Mouse (Mus musculus): ENCODE results near the gene Vmp1. TPM values are rescaled to one million over a fixed set of nuclear protein-coding genes. Genes with fewer than 3 reads are reported as not detected.

Gene Vmp1
- polyA plus RNA-seq, 1 experiment: 178 TPM

DNA sequence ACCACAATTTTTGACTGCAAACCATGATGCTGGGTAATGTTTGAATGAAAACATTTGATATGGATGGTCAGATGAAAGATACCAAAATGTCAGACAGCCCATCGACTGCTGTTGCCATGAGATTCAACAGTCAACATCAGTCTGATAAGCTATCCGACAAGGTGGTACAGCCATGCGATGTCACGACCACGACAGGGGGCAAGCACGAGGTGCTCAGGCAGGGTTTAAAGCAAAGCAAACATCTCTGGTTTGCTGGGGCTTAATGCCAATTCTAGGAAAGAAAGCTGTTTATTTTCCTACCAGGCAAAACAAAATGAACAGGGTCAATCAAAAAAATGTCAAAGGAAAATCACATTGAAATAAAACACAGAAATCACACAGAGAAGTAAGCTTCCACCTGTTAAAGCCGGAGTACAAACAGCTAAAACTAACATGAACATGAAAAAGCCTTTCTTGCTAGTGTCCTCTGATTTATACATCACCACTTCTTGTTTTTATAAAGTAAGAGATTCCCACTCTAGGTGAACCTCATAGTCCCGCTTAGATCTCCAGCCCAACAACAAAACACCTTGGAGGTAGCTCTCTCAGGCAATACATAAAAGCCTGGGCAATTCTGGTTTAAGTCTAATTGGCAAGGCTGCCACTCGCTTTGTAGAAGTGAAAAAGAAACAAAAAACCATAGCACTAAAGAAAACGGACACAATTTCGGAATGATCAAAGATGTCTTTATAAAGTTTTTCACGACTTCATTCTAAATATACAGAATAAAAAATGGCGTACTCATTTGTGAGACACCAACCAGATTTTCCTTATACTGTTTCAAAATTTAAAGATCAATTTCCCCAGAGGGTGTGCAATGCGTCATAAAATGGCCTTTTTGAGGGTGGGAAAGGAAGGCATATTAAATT, 99.4 kb downstream of the Vmp1 start:
- peaks cover 34% of the 10 kb centered on the region for H3K4me1 ChIP-seq (ENCODE audit: control insufficient read depth, insufficient read depth, low read length)
- peak overlapping the region; percentile 96 for H3K27ac ChIP-seq (ENCODE audit: insufficient read depth, low read depth, low read length)
- TF ChIP-seq POLR2A (IDR thresholded peaks at IDR 0.05; ENCODE audit: borderline replicate concordance, low read depth, low read length) (no peak), CTCF (IDR thresholded peaks at IDR 0.05; ENCODE audit: low read depth, low read length) (no peak)
- H3K4me3 ChIP-seq (ENCODE audit: insufficient read depth, low read length): peak overlapping the region; percentile 70

DNA sequence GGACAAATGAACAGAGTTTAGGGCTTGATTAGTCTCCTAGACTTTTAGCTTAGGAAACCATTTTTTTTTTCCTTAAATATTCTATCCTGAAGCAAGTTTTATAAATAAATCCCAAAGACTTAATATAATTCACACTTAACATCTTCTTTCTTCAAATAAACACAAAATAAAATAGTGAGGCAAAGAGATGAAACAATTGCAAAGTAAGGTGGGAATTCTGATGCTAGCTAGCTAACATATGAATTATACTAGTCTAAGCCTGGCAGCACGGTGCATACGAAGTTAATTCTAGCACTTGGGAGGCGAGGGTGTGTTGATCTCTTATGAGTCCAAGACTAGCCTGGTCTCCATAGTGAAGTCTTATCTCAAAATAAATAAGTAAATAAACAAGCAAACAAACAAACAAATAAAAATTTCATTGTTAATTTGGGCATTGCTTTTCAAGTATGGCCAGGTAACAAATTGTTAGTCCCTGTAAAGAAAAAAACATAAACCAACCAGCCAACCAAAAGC, 100.3 kb downstream of the Vmp1 start:
- peak overlapping the region; percentile 70; the same call in 1 of the 2 replicates for H3K4me3 ChIP-seq (ENCODE audit: insufficient read depth, low read length)
- TF ChIP-seq POLR2A (IDR thresholded peaks at IDR 0.05; ENCODE audit: borderline replicate concordance, low read depth, low read length) (no peak), CTCF (IDR thresholded peaks at IDR 0.05; ENCODE audit: low read depth, low read length) (no peak)
- peak overlapping the region; percentile 96 for H3K27ac ChIP-seq (ENCODE audit: insufficient read depth, low read depth, low read length)
- H3K4me1 ChIP-seq (ENCODE audit: control insufficient read depth, insufficient read depth, low read length): peaks cover 33% of the 10 kb centered on the region

DNA sequence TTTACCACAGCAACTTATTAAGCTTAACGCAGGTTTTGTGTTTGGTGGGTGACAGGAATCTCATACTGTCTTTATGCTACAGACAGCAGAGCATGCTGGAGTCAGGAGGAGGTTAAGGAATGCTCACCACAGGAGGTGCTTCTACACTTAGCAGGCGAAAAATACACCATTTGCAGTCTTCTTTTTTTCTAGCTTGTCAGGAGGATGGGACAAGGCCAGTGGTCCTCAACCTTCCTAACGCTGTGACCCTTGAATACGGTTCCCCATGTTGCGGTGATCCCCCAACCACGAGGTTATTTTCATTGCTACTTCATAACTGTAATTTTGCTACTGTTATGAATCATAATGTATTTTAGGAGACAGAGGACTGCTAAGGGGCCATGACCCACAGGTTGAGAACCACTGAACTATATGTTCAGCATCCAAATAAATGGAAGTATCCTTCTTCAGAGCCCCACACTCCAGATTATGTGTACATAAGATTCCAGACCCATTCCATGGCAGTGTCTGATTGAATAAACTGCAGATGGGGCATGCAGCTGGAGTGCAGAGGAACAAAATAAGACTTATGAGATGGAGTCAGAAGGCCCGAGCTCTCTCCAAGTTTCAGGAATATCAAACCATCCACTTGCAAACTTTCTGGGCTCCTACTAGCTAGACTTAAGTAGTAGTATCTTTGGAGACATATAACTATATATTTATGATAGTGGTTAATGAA, 100.9 kb downstream of the Vmp1 start:
- TF ChIP-seq CTCF (IDR thresholded peaks at IDR 0.05; ENCODE audit: low read depth, low read length) (no peak), POLR2A (IDR thresholded peaks at IDR 0.05; ENCODE audit: borderline replicate concordance, low read depth, low read length) (no peak)
- Histone ChIP-seq H3K27ac (ENCODE audit: insufficient read depth, low read depth, low read length) (peak overlapping the region; percentile 96), H3K4me1 (ENCODE audit: control insufficient read depth, insufficient read depth, low read length) (peaks cover 33% of the 10 kb centered on the region), H3K4me3 (ENCODE audit: insufficient read depth, low read length) (peak overlapping the region; percentile 51)

DNA sequence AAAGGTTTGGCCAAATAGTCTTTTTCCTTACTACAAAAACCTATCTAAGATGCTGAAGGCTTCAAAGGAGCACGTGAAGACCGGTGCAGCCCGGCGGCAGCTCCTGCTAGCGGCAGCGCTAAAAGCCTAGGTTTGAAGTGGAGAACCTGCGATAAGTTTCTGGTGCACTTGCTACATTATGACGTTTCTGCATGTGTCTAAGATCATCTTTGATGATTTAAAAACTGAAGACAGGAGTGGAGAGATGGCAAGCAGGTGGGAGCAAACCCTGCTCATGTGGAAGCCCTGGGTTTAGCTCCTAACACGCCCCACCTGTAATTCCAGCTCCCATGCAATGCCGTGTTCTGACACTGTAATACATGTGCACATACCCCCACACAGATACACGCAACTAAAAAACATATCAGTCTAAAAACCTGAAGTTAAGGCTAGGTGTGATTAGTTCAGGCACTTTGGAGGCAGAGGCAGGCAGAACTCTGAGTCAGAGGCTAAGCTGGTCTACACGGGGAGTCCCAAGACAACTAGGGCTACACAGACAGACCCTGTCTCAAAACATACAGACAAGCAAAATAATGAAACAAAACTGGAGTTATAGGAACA, 101.6 kb downstream of the Vmp1 start:
- Histone ChIP-seq H3K27ac (ENCODE audit: insufficient read depth, low read depth, low read length) (peak overlapping the region; percentile 96), H3K4me1 (ENCODE audit: control insufficient read depth, insufficient read depth, low read length) (peaks cover 35% of the 10 kb centered on the region), H3K4me3 (ENCODE audit: insufficient read depth, low read length) (peak overlapping the region; percentile 51; the same call in 1 of the 2 replicates)
- no peak for TF ChIP-seq CTCF (IDR thresholded peaks at IDR 0.05; ENCODE audit: low read depth, low read length)
- 0 out of 2 replicates have a peak, but pooled peaks have one; percentile 40 for TF ChIP-seq POLR2A (IDR thresholded peaks at IDR 0.05; ENCODE audit: borderline replicate concordance, low read depth, low read length)

DNA sequence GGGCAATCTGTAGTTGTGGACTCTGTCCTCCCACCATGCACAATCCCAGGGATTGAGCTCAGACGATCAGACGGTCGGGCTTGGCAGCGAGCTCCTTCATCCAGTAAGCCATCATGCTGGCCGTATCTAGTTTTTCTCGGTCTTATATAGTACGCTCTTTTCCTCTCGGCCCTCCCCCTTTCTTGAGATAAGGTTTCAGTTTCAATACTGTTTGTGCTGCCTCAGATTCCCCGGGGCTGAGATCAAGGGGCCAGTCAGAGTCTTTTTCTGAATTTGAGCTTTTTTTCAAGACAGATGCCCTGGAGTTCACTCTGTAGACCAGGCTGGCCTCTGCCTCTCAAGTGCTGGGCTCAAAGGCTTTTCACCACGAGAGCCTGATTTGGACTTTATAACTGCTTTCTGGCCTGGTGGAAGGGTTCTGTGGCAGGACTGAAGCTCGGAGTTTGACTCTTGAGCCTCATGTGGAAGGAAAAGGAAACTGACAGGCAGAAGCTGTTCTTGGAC, 102.3 kb downstream of the Vmp1 start:
- TF ChIP-seq POLR2A (IDR thresholded peaks at IDR 0.05; ENCODE audit: borderline replicate concordance, low read depth, low read length) (no peak), CTCF (IDR thresholded peaks at IDR 0.05; ENCODE audit: low read depth, low read length) (no peak)
- Histone ChIP-seq H3K4me3 (ENCODE audit: insufficient read depth, low read length) (peak overlapping the region; percentile 51), H3K4me1 (ENCODE audit: control insufficient read depth, insufficient read depth, low read length) (peaks cover 43% of the 10 kb centered on the region), H3K27ac (ENCODE audit: insufficient read depth, low read depth, low read length) (peak overlapping the region; percentile 96)

DNA sequence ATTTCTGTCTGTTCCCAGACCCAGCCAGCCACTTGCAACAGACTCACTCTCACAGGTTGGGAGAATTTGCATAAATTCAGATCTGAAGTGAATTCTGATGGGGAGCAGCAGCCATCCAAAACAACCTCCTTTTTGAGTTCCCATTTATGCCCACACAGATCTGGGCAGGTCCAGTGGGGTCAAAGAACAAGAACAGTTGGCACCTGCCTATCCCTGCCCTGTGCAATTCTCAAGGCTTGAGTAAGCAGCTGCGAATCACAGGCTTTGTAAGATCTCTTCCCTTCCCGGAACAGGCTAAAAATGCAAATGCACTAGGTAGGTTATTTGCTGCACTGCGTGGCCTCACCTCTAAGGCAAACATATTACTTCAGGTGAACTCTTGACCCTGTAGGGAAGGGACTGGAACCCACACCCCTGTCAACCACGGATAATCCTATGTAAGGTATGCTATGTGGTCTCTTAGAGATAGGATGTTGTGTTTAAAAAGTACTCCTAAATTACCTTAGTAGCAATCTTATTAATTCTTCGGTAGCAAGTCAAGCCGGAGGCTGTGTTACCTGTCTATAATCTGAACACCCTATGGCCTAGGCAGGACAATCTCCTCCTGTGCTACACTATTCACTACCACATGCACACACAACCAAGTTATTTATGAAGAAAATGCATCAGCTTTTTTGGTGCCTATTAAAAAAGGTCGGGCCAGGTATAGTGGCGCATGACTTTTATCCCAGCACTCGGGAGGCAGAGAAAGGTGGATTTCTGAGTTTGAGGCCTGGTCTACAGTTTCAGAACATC, 103.1 kb downstream of the Vmp1 start:
- Histone ChIP-seq H3K27ac (ENCODE audit: insufficient read depth, low read depth, low read length) (peak overlapping the region; percentile 96), H3K4me3 (ENCODE audit: insufficient read depth, low read length) (peak overlapping the region; percentile 51; the same call in 1 of the 2 replicates), H3K4me1 (ENCODE audit: control insufficient read depth, insufficient read depth, low read length) (peaks cover 51% of the 10 kb centered on the region)
- no peak for TF ChIP-seq CTCF (IDR thresholded peaks at IDR 0.05; ENCODE audit: low read depth, low read length)

DNA sequence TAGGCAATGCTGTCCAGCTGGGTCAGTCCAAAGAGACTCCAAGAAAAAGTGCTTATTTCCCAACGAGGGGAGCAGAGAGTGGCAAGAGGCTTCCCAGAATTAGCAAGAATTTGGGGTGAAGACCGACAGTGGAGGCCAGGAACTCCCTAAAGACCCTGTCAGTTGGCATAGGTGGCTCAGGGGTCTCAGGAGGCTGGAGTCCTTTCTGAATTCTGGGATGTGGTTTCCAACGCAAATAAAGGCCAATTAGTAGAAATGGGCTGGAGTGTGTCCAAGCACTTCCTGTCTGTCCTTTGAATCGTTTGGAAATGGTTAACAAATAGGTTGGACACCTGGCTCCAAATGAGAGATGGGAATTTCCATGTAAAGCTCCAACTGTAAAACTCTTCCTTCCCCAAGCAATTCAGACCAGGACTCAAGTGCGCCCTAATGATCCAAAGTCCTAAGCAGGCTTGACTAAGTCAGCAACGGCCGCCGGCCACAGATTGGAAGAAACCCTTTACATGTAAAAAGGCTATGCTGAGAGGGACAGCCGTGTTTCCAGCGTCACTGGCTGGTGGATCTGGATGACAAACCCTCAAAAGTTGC, 103.8 kb downstream of the Vmp1 start:
- TF ChIP-seq POLR2A (IDR thresholded peaks at IDR 0.05; ENCODE audit: borderline replicate concordance, low read depth, low read length) (no peak), CTCF (IDR thresholded peaks at IDR 0.05; ENCODE audit: low read depth, low read length) (no peak)
- peak overlapping the region; percentile 96 for H3K27ac ChIP-seq (ENCODE audit: insufficient read depth, low read depth, low read length)
- no peak overlapping the region for H3K4me3 ChIP-seq (ENCODE audit: insufficient read depth, low read length)
- peaks cover 57% of the 10 kb centered on the region for H3K4me1 ChIP-seq (ENCODE audit: control insufficient read depth, insufficient read depth, low read length)

DNA sequence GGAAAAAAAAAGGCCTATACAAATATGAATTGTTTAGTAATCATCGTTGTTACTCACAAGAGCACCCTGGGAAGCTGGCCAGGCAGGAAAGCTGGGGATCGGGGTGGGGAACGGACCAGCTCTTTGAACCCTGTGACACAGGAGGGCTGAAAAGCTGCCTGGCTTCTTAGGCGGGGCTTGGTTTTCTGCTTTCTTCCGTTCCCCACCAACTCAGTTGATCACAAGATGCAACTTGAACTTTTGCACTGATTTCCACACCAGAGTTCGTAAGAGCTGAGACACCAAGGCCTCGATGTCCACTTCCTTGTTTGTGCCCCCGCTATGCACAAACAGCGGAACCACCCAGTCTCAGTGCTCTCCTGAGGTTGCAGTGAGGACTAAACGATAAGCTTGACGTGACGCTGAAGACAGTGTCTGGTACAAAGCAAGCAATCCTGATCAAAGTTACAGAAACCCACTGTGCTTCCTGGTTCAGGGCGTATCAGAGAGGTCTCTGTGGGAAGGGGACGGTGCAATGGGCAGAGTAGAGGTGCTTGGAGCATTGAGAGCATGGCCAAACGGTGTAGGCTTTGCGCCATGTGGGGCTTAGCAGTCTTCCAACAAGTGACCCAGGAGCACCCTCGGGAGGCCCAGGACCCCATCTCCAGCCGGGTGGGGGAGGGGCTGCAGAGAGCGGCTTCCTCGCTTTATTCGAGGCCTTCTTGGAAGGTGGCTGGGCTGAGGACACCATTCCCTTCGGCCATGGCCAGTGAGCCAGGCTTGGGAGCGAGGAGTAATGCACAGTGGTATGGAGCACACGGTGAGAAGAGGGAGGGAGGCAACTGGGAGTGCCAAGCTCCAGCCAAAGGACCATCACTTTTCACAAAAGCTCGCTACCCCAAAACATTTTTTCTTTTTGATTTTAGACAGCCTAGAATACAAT, 104.6 kb downstream of the Vmp1 start:
- TF ChIP-seq POLR2A (IDR thresholded peaks at IDR 0.05; ENCODE audit: borderline replicate concordance, low read depth, low read length) (no peak), CTCF (IDR thresholded peaks at IDR 0.05; ENCODE audit: low read depth, low read length) (no peak)
- Histone ChIP-seq H3K27ac (ENCODE audit: insufficient read depth, low read depth, low read length) (peak overlapping the region; percentile 96), H3K4me1 (ENCODE audit: control insufficient read depth, insufficient read depth, low read length) (peaks cover 57% of the 10 kb centered on the region), H3K4me3 (ENCODE audit: insufficient read depth, low read length) (peak overlapping the region; percentile 45)
